Mouse (Mus musculus): ENCODE measurements around the gene Btnl6. TPM values are rescaled to one million over a fixed set of nuclear protein-coding genes. Genes with fewer than 3 reads are reported as not detected.

Gene Btnl6
- polyA plus RNA-seq, 1 experiment from 2014 or later = not detected

Other genes starting within 250 kb of the Btnl6 start
- not detected in 2 replicates for gene H2-Aa, start 229.5 kb downstream of the Btnl6 start, polyA plus RNA-seq (2014; fragmentation: Nextera tagmentation; extraction: Ambion mirVana)
- 0.92 and 0.99 TPM in 2 replicates for gene H2-Eb1, start 211.5 kb downstream of the Btnl6 start, polyA plus RNA-seq (2014; fragmentation: Nextera tagmentation; extraction: Ambion mirVana)
- gene H2-Eb2, start 191.7 kb downstream of the Btnl6 start, polyA plus RNA-seq (2014; fragmentation: Nextera tagmentation; extraction: Ambion mirVana) = not detected in 2 replicates
- gene Btnl2, start 162.5 kb downstream of the Btnl6 start, polyA plus RNA-seq (2014; fragmentation: Nextera tagmentation; extraction: Ambion mirVana) = not detected in 2 replicates
- not detected in 2 replicates for gene Btnl1, start 140.2 kb downstream of the Btnl6 start, polyA plus RNA-seq (2014; fragmentation: Nextera tagmentation; extraction: Ambion mirVana)
- gene BC051142, start 118.5 kb downstream of the Btnl6 start, polyA plus RNA-seq (2014; fragmentation: Nextera tagmentation; extraction: Ambion mirVana) = 1.5 and 2.1 TPM in 2 replicates
- not detected in 2 replicates for gene Btnl4, start 40.0 kb downstream of the Btnl6 start, polyA plus RNA-seq (2014; fragmentation: Nextera tagmentation; extraction: Ambion mirVana)
- 5.9 and 8.7 TPM in 2 replicates for gene Notch4, start 46.9 kb upstream of the Btnl6 start, polyA plus RNA-seq (2014; fragmentation: Nextera tagmentation; extraction: Ambion mirVana)
- gene Gpsm3, start 72.5 kb upstream of the Btnl6 start, polyA plus RNA-seq (2014; fragmentation: Nextera tagmentation; extraction: Ambion mirVana) = 2.6 and 4.3 TPM in 2 replicates
- 17.8 and 17.9 TPM in 2 replicates for gene Pbx2, start 73.9 kb upstream of the Btnl6 start, polyA plus RNA-seq (2014; fragmentation: Nextera tagmentation; extraction: Ambion mirVana)
- 2.4 and 4.0 TPM in 2 replicates for gene Ager, start 80.5 kb upstream of the Btnl6 start, polyA plus RNA-seq (2014; fragmentation: Nextera tagmentation; extraction: Ambion mirVana)
- gene Rnf5, start 86.3 kb upstream of the Btnl6 start, polyA plus RNA-seq (2014; fragmentation: Nextera tagmentation; extraction: Ambion mirVana) = 158 and 169 TPM in 2 replicates
- 93.4 and 101 TPM in 2 replicates for gene Agpat1, start 86.9 kb upstream of the Btnl6 start, polyA plus RNA-seq (2014; fragmentation: Nextera tagmentation; extraction: Ambion mirVana)
- gene Egfl8, start 98.6 kb upstream of the Btnl6 start, polyA plus RNA-seq (2014; fragmentation: Nextera tagmentation; extraction: Ambion mirVana) = 1.6 and 2.3 TPM in 2 replicates
- gene Ppt2, start 111.2 kb upstream of the Btnl6 start, polyA plus RNA-seq (2014; fragmentation: Nextera tagmentation; extraction: Ambion mirVana) = 26.4 and 29.0 TPM in 2 replicates
- gene Prrt1, start 112.2 kb upstream of the Btnl6 start, polyA plus RNA-seq (2014; fragmentation: Nextera tagmentation; extraction: Ambion mirVana) = 2.4 and 2.7 TPM in 2 replicates
- 14.5 and 18.2 TPM in 2 replicates for gene Fkbpl, start 127.4 kb upstream of the Btnl6 start, polyA plus RNA-seq (2014; fragmentation: Nextera tagmentation; extraction: Ambion mirVana)
- 79.5 and 82.9 TPM in 2 replicates for gene Atf6b, start 129.8 kb upstream of the Btnl6 start, polyA plus RNA-seq (2014; fragmentation: Nextera tagmentation; extraction: Ambion mirVana)
- gene Tnxb, start 153.2 kb upstream of the Btnl6 start, polyA plus RNA-seq (2014; fragmentation: Nextera tagmentation; extraction: Ambion mirVana) = 0.03 TPM in 1 of 2 replicates, not detected in the other
- gene C4b, start 226.5 kb upstream of the Btnl6 start, polyA plus RNA-seq (2014; fragmentation: Nextera tagmentation; extraction: Ambion mirVana) = 0.05 TPM in 1 of 2 replicates, not detected in the other